Mouse (Mus musculus): ENCODE measurements around the gene Kif21a. TPM values are rescaled to one million over a fixed set of nuclear protein-coding genes. Genes with fewer than 3 reads are reported as not detected.

The Kif21a gene
- 7.2 TPM for polyA plus RNA-seq (2014; fragmentation: Illumina TruSeq; extraction: RNeasy Lipid Tissue Mini Kit (QIAGEN cat#74804); ENCODE audit: insufficient read depth, low read depth, low replicate concordance)

GRCm38 (mm10) chr15:91049496-91050441 is at the start of gene Kif21a:
TSS of gene Kif21a (minus strand) at chr15:91049948.

Other genes starting within 250 kb of the Kif21a start
- gene Abcd2, start 141.9 kb upstream of the Kif21a start, polyA plus RNA-seq (2014; fragmentation: Illumina TruSeq; extraction: RNeasy Lipid Tissue Mini Kit (QIAGEN cat#74804); ENCODE audit: insufficient read depth, low read depth, low replicate concordance) = 9.2 TPM
- not detected for gene CN725425, start 149.5 kb upstream of the Kif21a start, polyA plus RNA-seq (2014; fragmentation: Illumina TruSeq; extraction: RNeasy Lipid Tissue Mini Kit (QIAGEN cat#74804); ENCODE audit: insufficient read depth, low read depth, low replicate concordance)